Mouse (Mus musculus): ENCODE results near the gene Unc80. TPM values are rescaled to one million over a fixed set of nuclear protein-coding genes. Genes with fewer than 3 reads are reported as not detected.

The Unc80 gene
- polyA plus RNA-seq, 1 experiment from 2014 or later, result 0.51 TPM

DNA sequence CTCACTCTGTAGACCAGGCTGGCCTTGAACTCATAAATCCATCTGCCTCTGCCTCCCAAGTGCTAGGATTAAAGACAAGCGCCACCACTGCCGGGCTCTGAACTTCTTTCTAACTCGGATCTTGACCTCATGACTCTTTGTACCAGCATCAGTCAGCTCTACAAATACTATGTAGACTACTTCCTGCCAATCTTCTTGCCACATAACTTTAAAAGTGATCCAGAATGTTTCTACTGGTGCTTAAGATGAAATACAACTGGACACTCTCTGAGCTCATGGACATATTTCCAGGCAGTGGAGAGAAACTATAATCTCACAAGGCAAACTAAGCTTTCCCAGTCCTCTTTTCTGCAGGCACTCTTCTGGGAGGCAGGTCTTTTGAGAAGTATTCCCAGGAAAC lies 8.8 kb upstream of the Unc80 start:
- H3K36me3 ChIP-seq (ENCODE audit: control insufficient read depth, insufficient read depth, low read length), result no peaks in the 10 kb centered on the region
- 58% methylated on average over 3 of the region's 3 CpGs for whole genome bisulfite sequencing

DNA sequence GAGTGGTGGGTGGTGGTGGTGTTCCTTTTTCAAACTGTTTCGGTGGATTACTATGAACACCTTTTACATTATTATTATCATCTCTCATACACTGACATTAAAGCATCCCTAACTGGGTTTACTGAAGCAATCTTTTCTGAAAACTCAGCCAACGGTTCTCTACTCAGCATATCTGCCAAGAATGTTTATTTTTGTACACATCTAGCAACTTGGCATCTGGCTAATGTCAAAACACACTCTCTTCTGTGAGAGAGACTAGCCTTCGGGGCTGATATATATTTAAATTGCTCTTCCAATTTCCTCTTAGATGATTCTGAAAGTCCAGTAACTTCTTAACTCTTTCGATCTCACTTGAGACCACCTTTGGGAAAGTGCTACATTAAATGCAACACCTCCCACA lies 7.3 kb upstream of the Unc80 start:
- H3K9ac ChIP-seq (replicated peaks; ENCODE audit: low read depth, low read length), result no peak overlapping the region
- H3K4me1 ChIP-seq (ENCODE audit: control insufficient read depth, insufficient read depth, low read length), result no peaks in the 10 kb centered on the region
- H3K4me2 ChIP-seq (replicated peaks; ENCODE audit: low read depth, low read length), result no peak overlapping the region
- H3K9me3 ChIP-seq (ENCODE audit: control insufficient read depth, low read depth, low read length), result no peaks in the 10 kb centered on the region
- no peaks in the 10 kb centered on the region for H3K36me3 ChIP-seq (ENCODE audit: control insufficient read depth, insufficient read depth, low read length)
- 37% methylated on average over 4 of the region's 4 CpGs for WGBS
- no peaks in the 10 kb centered on the region for H3K27me3 ChIP-seq (ENCODE audit: control insufficient read depth, insufficient read depth, low read length)
- H3K27ac ChIP-seq (ENCODE audit: low read length), result no peak overlapping the region
- ATAC-seq (ENCODE audit: insufficient number of reproducible peaks, insufficient read depth, low FRiP score, low read depth), result no peak
- H3K4me3 ChIP-seq (ENCODE audit: low read depth, low read length), result no peak overlapping the region

More for the DNA sequence above, 8.8 kb upstream of the Unc80 start:
- H3K9me3 ChIP-seq (ENCODE audit: control insufficient read depth, low read depth, low read length), result no peaks in the 10 kb centered on the region
- no peak overlapping the region for H3K4me3 ChIP-seq (ENCODE audit: low read depth, low read length)
- no peak overlapping the region for H3K9ac ChIP-seq (replicated peaks; ENCODE audit: low read depth, low read length)
- no peak overlapping the region for H3K27ac ChIP-seq (ENCODE audit: low read length)
- H3K4me2 ChIP-seq (replicated peaks; ENCODE audit: low read depth, low read length), result no peak overlapping the region
- no peaks in the 10 kb centered on the region for H3K27me3 ChIP-seq (ENCODE audit: control insufficient read depth, insufficient read depth, low read length)
- no peaks in the 10 kb centered on the region for H3K4me1 ChIP-seq (ENCODE audit: control insufficient read depth, insufficient read depth, low read length)
- ATAC-seq (ENCODE audit: insufficient number of reproducible peaks, insufficient read depth, low FRiP score, low read depth), result no peak

DNA sequence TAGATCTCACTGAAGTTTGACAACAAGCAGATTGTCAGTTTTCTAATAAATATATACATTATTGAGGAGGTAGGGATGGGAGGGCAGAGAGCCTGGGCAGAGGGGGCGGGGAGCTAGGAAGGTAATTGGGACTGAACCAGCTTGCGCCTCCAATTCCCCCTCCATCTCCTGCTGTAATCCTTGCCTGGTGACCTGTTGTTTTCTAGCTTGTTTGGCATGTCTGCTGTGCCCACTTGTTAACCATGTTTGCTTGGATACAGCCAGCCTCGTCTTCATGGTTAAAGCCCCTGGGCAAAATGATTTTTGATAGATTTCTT lies 495 bp downstream of the Unc80 start:
- peak overlapping the region; percentile 48; the same call in 1 of the 2 replicates for H3K4me3 ChIP-seq (ENCODE audit: low read depth, low read length)
- H3K27me3 ChIP-seq (ENCODE audit: control insufficient read depth, insufficient read depth, low read length), result 0 out of 2 replicates have a peak, but pooled peaks cover 3% of the 10 kb centered on the region
- H3K36me3 ChIP-seq (ENCODE audit: control insufficient read depth, insufficient read depth, low read length), result no peaks in the 10 kb centered on the region
- no peak for ATAC-seq (ENCODE audit: insufficient number of reproducible peaks, insufficient read depth, low FRiP score, low read depth)
- peak overlapping the region; percentile 78 for H3K4me2 ChIP-seq (replicated peaks; ENCODE audit: low read depth, low read length)
- no peaks in the 10 kb centered on the region for H3K4me1 ChIP-seq (ENCODE audit: control insufficient read depth, insufficient read depth, low read length)
- no peak overlapping the region for H3K9ac ChIP-seq (replicated peaks; ENCODE audit: low read depth, low read length)
- WGBS, result 17% methylated on average over 3 of the region's 3 CpGs
- H3K27ac ChIP-seq (ENCODE audit: low read length), result no peak overlapping the region
- H3K9me3 ChIP-seq (ENCODE audit: control insufficient read depth, low read depth, low read length), result no peaks in the 10 kb centered on the region

DNA sequence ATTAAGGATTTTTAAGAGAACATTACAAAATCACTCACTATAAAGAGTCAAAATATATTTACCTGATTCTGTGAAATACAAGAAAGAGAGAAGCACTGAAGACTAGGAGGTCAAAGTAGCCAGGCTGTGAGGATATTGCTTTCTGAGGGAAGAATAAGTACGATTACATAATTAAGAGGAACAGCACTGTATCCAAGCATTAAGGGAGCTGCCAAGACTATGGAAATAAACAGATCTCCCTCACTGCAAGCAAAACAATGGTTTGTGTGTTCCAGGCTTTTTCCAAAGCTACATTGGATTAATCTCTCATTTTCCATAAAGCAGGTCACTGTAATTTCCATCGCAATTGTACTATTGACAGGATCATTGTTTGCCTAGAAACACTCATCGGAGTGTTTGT lies 14.6 kb downstream of the Unc80 start:
- Histone ChIP-seq H3K9ac (replicated peaks; ENCODE audit: low read depth, low read length) (no peak overlapping the region), H3K4me3 (ENCODE audit: low read depth, low read length) (no peak overlapping the region), H3K4me1 (ENCODE audit: control insufficient read depth, insufficient read depth, low read length) (no peaks in the 10 kb centered on the region), H3K27me3 (ENCODE audit: control insufficient read depth, insufficient read depth, low read length) (no peaks in the 10 kb centered on the region), H3K9me3 (ENCODE audit: control insufficient read depth, low read depth, low read length) (no peaks in the 10 kb centered on the region), H3K4me2 (replicated peaks; ENCODE audit: low read depth, low read length) (no peak overlapping the region), H3K36me3 (ENCODE audit: control insufficient read depth, insufficient read depth, low read length) (no peaks in the 10 kb centered on the region), H3K27ac (ENCODE audit: low read length) (no peak overlapping the region)
- WGBS, result 85% methylated on average over 3 of the region's 3 CpGs
- ATAC-seq (ENCODE audit: insufficient number of reproducible peaks, insufficient read depth, low FRiP score, low read depth), result no peak

DNA sequence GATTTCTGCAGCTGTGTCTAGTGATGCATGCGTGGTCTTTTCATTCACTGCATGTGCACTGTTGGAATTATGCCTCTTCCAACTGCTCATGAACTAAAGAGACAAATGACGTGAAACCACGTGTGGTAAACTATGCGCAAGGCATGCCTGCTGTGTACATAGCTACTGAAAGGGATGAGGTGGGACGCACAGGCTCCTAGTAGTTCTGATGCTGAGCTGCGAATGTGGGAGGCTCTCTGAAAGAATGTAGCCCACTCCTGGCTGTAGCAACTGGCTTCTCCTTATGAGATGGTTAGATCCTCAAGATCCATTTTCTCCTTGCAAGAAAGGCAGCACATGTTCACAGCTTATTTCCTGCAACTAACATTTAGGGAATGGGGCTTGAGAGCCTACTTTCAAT lies 24.9 kb downstream of the Unc80 start:
- Histone ChIP-seq H3K27me3 (ENCODE audit: control insufficient read depth, insufficient read depth, low read length) (no peaks in the 10 kb centered on the region), H3K4me1 (ENCODE audit: control insufficient read depth, insufficient read depth, low read length) (no peaks in the 10 kb centered on the region), H3K4me2 (replicated peaks; ENCODE audit: low read depth, low read length) (no peak overlapping the region), H3K4me3 (ENCODE audit: low read depth, low read length) (no peak overlapping the region), H3K9ac (replicated peaks; ENCODE audit: low read depth, low read length) (no peak overlapping the region), H3K36me3 (ENCODE audit: control insufficient read depth, insufficient read depth, low read length) (no peaks in the 10 kb centered on the region), H3K9me3 (ENCODE audit: control insufficient read depth, low read depth, low read length) (no peaks in the 10 kb centered on the region), H3K27ac (ENCODE audit: low read length) (no peak overlapping the region)
- whole genome bisulfite sequencing, result 82% methylated on average over 6 of the region's 6 CpGs
- no peak for ATAC-seq (ENCODE audit: insufficient number of reproducible peaks, insufficient read depth, low FRiP score, low read depth)

GRCm38 (mm10) chr1:66495310-66496012 lies 27.3 kb downstream of the Unc80 start:
- Histone ChIP-seq H3K4me3 (ENCODE audit: low read depth, low read length) (no peak overlapping the region), H3K27ac (ENCODE audit: low read length) (no peak overlapping the region), H3K9me3 (ENCODE audit: control insufficient read depth, low read depth, low read length) (no peaks in the 10 kb centered on the region), H3K4me1 (ENCODE audit: control insufficient read depth, insufficient read depth, low read length) (no peaks in the 10 kb centered on the region), H3K36me3 (ENCODE audit: control insufficient read depth, insufficient read depth, low read length) (no peaks in the 10 kb centered on the region), H3K9ac (replicated peaks; ENCODE audit: low read depth, low read length) (no peak overlapping the region), H3K4me2 (replicated peaks; ENCODE audit: low read depth, low read length) (no peak overlapping the region), H3K27me3 (ENCODE audit: control insufficient read depth, insufficient read depth, low read length) (no peaks in the 10 kb centered on the region)
- ATAC-seq (ENCODE audit: insufficient number of reproducible peaks, insufficient read depth, low FRiP score, low read depth), result no peak
- WGBS, result 70% methylated on average over 3 of the region's 3 CpGs

GRCm38 (mm10) chr1:66550812-66551211 lies 82.6 kb downstream of the Unc80 start:
- Histone ChIP-seq H3K36me3 (ENCODE audit: control insufficient read depth, insufficient read depth, low read length) (no peaks in the 10 kb centered on the region), H3K9ac (replicated peaks; ENCODE audit: low read depth, low read length) (no peak overlapping the region), H3K9me3 (ENCODE audit: control insufficient read depth, low read depth, low read length) (no peaks in the 10 kb centered on the region), H3K4me3 (ENCODE audit: low read depth, low read length) (no peak overlapping the region), H3K27me3 (ENCODE audit: control insufficient read depth, insufficient read depth, low read length) (no peaks in the 10 kb centered on the region), H3K27ac (ENCODE audit: low read length) (no peak overlapping the region), H3K4me2 (replicated peaks; ENCODE audit: low read depth, low read length) (no peak overlapping the region), H3K4me1 (ENCODE audit: control insufficient read depth, insufficient read depth, low read length) (no peaks in the 10 kb centered on the region)
- ATAC-seq (ENCODE audit: insufficient number of reproducible peaks, insufficient read depth, low FRiP score, low read depth), result no peak
- WGBS, result 82% methylated on average over 3 of the region's 3 CpGs

- WGBS, result 55% methylated on average over 5 of the region's 5 CpGs
- H3K27ac ChIP-seq (ENCODE audit: low read length), result no peak overlapping the region
- H3K4me3 ChIP-seq (ENCODE audit: low read depth, low read length), result no peak overlapping the region
- H3K27me3 ChIP-seq (ENCODE audit: control insufficient read depth, insufficient read depth, low read length), result no peaks in the 10 kb centered on the region
- H3K9me3 ChIP-seq (ENCODE audit: control insufficient read depth, low read depth, low read length), result no peaks in the 10 kb centered on the region
- no peak overlapping the region for H3K4me2 ChIP-seq (replicated peaks; ENCODE audit: low read depth, low read length)
- no peak overlapping the region for H3K9ac ChIP-seq (replicated peaks; ENCODE audit: low read depth, low read length)
- no peak for ATAC-seq (ENCODE audit: insufficient number of reproducible peaks, insufficient read depth, low FRiP score, low read depth)
- H3K36me3 ChIP-seq (ENCODE audit: control insufficient read depth, insufficient read depth, low read length), result no peaks in the 10 kb centered on the region
- no peaks in the 10 kb centered on the region for H3K4me1 ChIP-seq (ENCODE audit: control insufficient read depth, insufficient read depth, low read length)
These were observed 84.3 kb downstream of the Unc80 start for GRCm38 (mm10) chr1:66552396-66552966.
